Mouse (Mus musculus): ENCODE measurements around the gene Glis3.

The Glis3 gene

GRCm38 (mm10) chr19:28374524-28374923 is 305.4 kb downstream of the Glis3 start:
- DNase-seq, result no peak

GRCm38 (mm10) chr19:28368215-28368614 is 311.7 kb downstream of the Glis3 start:
- no peak for DNase-seq

- DNase-seq, result no peak
Measured at GRCm38 (mm10) chr19:28367274-28367673, 312.6 kb downstream of the Glis3 start.

- no peak for DNase-seq
Measured at GRCm38 (mm10) chr19:28366766-28367165, 313.1 kb downstream of the Glis3 start.

- peak; percentile 25 for DNase-seq
Measured at GRCm38 (mm10) chr19:28365897-28366296, 314.0 kb downstream of the Glis3 start.

GRCm38 (mm10) chr19:28360884-28361283 is 319.0 kb downstream of the Glis3 start:
- DNase-seq, result no peak

GRCm38 (mm10) chr19:28357595-28357994 is 322.3 kb downstream of the Glis3 start:
- DNase-seq, result no peak

- no peak for DNase-seq
Measured at GRCm38 (mm10) chr19:28351068-28352066, 328.5 kb downstream of the Glis3 start.

GRCm38 (mm10) chr19:28347080-28347825 is 332.6 kb downstream of the Glis3 start:
- no peak for DNase-seq

- no peak for DNase-seq
Measured at GRCm38 (mm10) chr19:28343640-28344039, 336.2 kb downstream of the Glis3 start.

- no peak for DNase-seq
Measured at GRCm38 (mm10) chr19:28337574-28337973, 342.3 kb downstream of the Glis3 start.

GRCm38 (mm10) chr19:28336651-28337510 is 343.0 kb downstream of the Glis3 start:
- no peak for DNase-seq

- no peak for DNase-seq
Measured at GRCm38 (mm10) chr19:28335890-28336289, 344.0 kb downstream of the Glis3 start.

GRCm38 (mm10) chr19:28333007-28333766 is 346.7 kb downstream of the Glis3 start:
- no peak for DNase-seq

GRCm38 (mm10) chr19:28328444-28329110 is 351.3 kb downstream of the Glis3 start:
- DNase-seq, result no peak

GRCm38 (mm10) chr19:28327536-28327935 is 352.3 kb downstream of the Glis3 start:
- DNase-seq, result no peak

- DNase-seq, result no peak
Measured at GRCm38 (mm10) chr19:28306036-28306435, 373.8 kb downstream of the Glis3 start.

- DNase-seq, result no peak
Measured at GRCm38 (mm10) chr19:28305510-28305909, 374.4 kb downstream of the Glis3 start.

- DNase-seq, result no peak
Measured at GRCm38 (mm10) chr19:28302831-28303242, 377.0 kb downstream of the Glis3 start.

- no peak for DNase-seq
Measured at GRCm38 (mm10) chr19:28300226-28300625, 379.7 kb downstream of the Glis3 start.

- DNase-seq, result no peak
Measured at GRCm38 (mm10) chr19:28299211-28299775, 380.6 kb downstream of the Glis3 start.
